Mouse (Mus musculus): ENCODE data around the gene Iqcn. TPM values are rescaled to one million over a fixed set of nuclear protein-coding genes. Genes with fewer than 3 reads are reported as not detected.

Gene Iqcn
- total and polyA plus RNA-seq, 3 experiments = not detected

DNA sequence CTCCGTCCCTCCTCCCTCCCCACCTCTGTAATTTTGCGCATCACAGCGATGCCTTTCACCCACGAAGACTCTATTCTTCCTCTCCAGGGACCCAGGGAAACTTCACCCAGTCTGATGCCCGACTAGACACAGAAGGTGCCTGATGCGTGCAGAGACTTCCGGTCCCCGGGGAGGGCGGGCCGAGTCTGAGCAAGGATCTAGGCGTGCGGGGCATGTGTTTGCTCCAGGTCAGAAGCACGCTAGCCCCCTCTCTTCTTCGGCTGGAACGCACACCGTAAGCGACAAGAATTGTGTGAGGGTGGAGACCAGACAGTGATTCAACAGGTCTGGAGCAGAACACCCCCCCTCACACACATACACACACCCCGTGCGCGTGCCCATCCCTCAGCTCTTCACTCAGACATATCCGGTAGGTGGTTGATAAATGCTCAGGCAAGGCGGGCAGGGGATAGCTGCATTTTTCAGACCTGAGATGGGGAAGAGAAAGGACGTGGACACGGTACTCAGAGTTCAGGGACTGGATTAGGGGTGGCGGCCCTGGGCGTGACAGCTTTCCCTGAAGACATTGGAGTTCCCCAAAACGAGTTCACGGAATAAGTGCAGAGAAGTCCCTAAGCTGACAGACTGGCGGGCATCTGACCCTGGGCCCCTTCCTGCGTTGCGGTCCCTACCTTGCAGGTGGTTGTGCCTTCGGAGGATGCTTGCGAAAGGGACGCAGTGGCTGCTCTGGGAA lies 62.7 kb downstream of the Iqcn start:
- H3K4me3 ChIP-seq (ENCODE audit: control insufficient read depth in 1 of 2, insufficient read depth in 1 of 2, low read depth in 2 of 2, low read length in 2 of 2) = no peak overlapping the region
- peaks cover 0 to 23% of the 10 kb centered on the region in 2 experiments; a peak in 2 of 4 replicates for H3K36me3 ChIP-seq (ENCODE audit: control insufficient read depth in 1 of 2, insufficient read depth in 2 of 2, low read length in 2 of 2)
- no peaks in the 10 kb centered on the region for H3K9me3 ChIP-seq (replicated peaks; ENCODE audit: insufficient read depth, low read length)
- no peak overlapping the region for H3K9ac ChIP-seq (ENCODE audit: control insufficient read depth, low read depth, low read length, poor library complexity, severe bottlenecking)
- no peaks in the 10 kb centered on the region for H3K27me3 ChIP-seq (ENCODE audit: control insufficient read depth in 1 of 2, insufficient read depth in 2 of 2, low read length in 2 of 2)
- no peak overlapping the region for H3K27ac ChIP-seq (ENCODE audit: control insufficient read depth, low read depth, low read length)
- no peaks in the 10 kb centered on the region; the same call in 1 of the 2 replicates for H3K79me2 ChIP-seq (ENCODE audit: control insufficient read depth, insufficient read depth, low read length, poor library complexity)
- H3K4me1 ChIP-seq (ENCODE audit: control insufficient read depth in 1 of 2, insufficient read depth in 2 of 2, low read length in 2 of 2) = peaks cover 12 to 26% of the 10 kb centered on the region in 2 experiments
- DNase-seq (ENCODE audit: low read depth, low spot score) = no peak
- no peak for TF ChIP-seq POLR2A (IDR thresholded peaks at IDR 0.05; ENCODE audit: control insufficient read depth in 1 of 2, insufficient read depth in 1 of 2, low read depth in 1 of 2, low read length in 2 of 2, poor library complexity in 1 of 2)
- TF ChIP-seq POLR2AphosphoS5 (IDR thresholded peaks at IDR 0.05; ENCODE audit: borderline replicate concordance, low read depth, low read length) = no peak
- no peak for TF ChIP-seq GATA1 (IDR thresholded peaks at IDR 0.05; ENCODE audit: low read depth, low read length)
- TF ChIP-seq HCFC1 (IDR thresholded peaks at IDR 0.05; ENCODE audit: low read depth, low read length) = no peak
- no peak for TF ChIP-seq ZKSCAN1 (IDR thresholded peaks at IDR 0.05; ENCODE audit: low read depth, low read length)
- no peak for TF ChIP-seq ZNF384 (IDR thresholded peaks at IDR 0.05; ENCODE audit: low read depth, low read length)
- TF ChIP-seq POLR2AphosphoS2 (IDR thresholded peaks at IDR 0.05; ENCODE audit: low read length) = no peak
- TF ChIP-seq RCOR1 (IDR thresholded peaks at IDR 0.05; ENCODE audit: low read depth, low read length) = no peak
- no peak for TF ChIP-seq USF1 (IDR thresholded peaks at IDR 0.05; ENCODE audit: low read depth, low read length)
- TF ChIP-seq USF2 (IDR thresholded peaks at IDR 0.05; ENCODE audit: borderline replicate concordance in 1 of 2, insufficient read depth in 1 of 2, low read depth in 1 of 2, low read length in 2 of 2) = no peak
- TF ChIP-seq CTCF (IDR thresholded peaks at IDR 0.05 in 2 of 3, conservative IDR thresholded peaks at IDR 0.05 in 1 of 3; ENCODE audit: control insufficient read depth in 1 of 3, insufficient read depth in 1 of 3, low read depth in 2 of 3, low read length in 3 of 3, poor library complexity in 1 of 3, severe bottlenecking in 1 of 3) = no peak

DNA sequence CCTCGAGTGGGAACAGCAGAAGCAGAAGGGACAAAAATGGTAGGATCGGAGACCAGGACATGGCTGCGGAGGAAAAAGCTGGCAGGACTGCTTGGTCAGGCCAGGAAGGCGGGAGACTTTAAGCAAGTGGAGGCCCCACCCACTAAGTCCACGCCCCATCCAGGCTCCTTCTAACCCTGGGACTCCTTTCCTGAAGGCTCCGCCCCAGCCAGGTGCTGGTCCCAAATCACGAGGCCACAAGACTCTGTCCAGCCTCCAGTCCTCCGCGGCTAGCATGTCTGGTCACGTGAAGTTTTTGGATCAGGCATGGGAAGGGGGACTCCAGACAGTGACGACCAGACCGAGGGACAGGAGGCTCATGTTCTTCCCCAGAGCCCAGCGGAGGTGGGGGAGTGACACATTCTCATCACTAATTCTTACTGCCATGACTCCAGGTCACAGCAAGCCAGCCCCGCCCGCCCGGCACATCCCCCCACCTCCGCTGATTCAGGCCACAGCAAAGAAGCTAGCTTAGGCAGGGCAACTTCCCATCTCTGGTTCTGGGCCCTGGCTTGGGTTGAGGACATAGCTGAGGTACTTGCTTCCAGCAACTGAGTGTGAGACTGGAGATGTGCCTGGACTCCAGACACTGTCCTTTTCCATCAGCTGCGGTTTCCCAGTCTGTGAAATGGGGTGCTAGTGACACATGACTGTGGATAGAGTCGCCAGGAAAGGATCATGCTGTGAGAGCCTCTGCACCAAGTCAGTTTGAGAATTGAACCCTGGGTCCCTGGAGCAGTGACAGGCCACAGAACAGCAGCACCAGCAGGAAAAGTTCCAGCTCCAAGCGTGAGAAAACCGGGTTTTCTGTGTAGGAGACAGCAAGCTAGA lies 63.5 kb downstream of the Iqcn start:
- peaks cover 0 to 18% of the 10 kb centered on the region in 2 experiments; a peak in 2 of 4 replicates for H3K36me3 ChIP-seq (ENCODE audit: control insufficient read depth in 1 of 2, insufficient read depth in 2 of 2, low read length in 2 of 2)
- H3K27ac ChIP-seq (ENCODE audit: control insufficient read depth, low read depth, low read length) = no peak overlapping the region
- no peak for TF ChIP-seq SMC3 (IDR thresholded peaks at IDR 0.05; ENCODE audit: low read depth, low read length)
- TF ChIP-seq RAD21 (IDR thresholded peaks at IDR 0.05; ENCODE audit: low read depth, low read length) = no peak
- no peak for TF ChIP-seq CTCF (IDR thresholded peaks at IDR 0.05 in 2 of 3, conservative IDR thresholded peaks at IDR 0.05 in 1 of 3; ENCODE audit: control insufficient read depth in 1 of 3, insufficient read depth in 1 of 3, low read depth in 2 of 3, low read length in 3 of 3, poor library complexity in 1 of 3, severe bottlenecking in 1 of 3)
- no peaks in the 10 kb centered on the region for H3K9me3 ChIP-seq (replicated peaks; ENCODE audit: insufficient read depth, low read length)
- no peak overlapping the region for H3K4me3 ChIP-seq (ENCODE audit: control insufficient read depth in 1 of 2, insufficient read depth in 1 of 2, low read depth in 2 of 2, low read length in 2 of 2)
- H3K9ac ChIP-seq (ENCODE audit: control insufficient read depth, low read depth, low read length, poor library complexity, severe bottlenecking) = no peak overlapping the region
- no peak for DNase-seq (ENCODE audit: low read depth, low spot score)
- H3K4me1 ChIP-seq (ENCODE audit: control insufficient read depth in 1 of 2, insufficient read depth in 2 of 2, low read length in 2 of 2) = peaks cover 7 to 23% of the 10 kb centered on the region in 2 experiments
- H3K79me2 ChIP-seq (ENCODE audit: control insufficient read depth, insufficient read depth, low read length, poor library complexity) = no peaks in the 10 kb centered on the region
- no peaks in the 10 kb centered on the region for H3K27me3 ChIP-seq (ENCODE audit: control insufficient read depth in 1 of 2, insufficient read depth in 2 of 2, low read length in 2 of 2)

Other genes with a start within 250 kb of the Iqcn start
- gene Klhl26, start 226.5 kb upstream of the Iqcn start, total RNA-seq (2012; rRNA removed) = 7.6 and 8.0 TPM in 2 replicates
- gene Klhl26, start 226.5 kb upstream of the Iqcn start, polyA plus RNA-seq (2012; ENCODE audit: insufficient read depth in 1 of 2, insufficient read length in 2 of 2, low read depth in 1 of 2, low replicate concordance in 2 of 2, missing spikeins in 1 of 2) = 10 to 100 TPM in 1 of 2 experiments, not detected in 1; 11.4 TPM
- gene Tmem59l, start 216.1 kb upstream of the Iqcn start, total RNA-seq (2012; rRNA removed) = not detected in 2 replicates
- not detected for gene Tmem59l, start 216.1 kb upstream of the Iqcn start, polyA plus RNA-seq (2012; ENCODE audit: insufficient read depth in 1 of 2, insufficient read length in 2 of 2, low read depth in 1 of 2, low replicate concordance in 2 of 2, missing spikeins in 1 of 2)
- gene Crlf1, start 210.3 kb upstream of the Iqcn start, total RNA-seq (2012; rRNA removed) = 3.8 and 6.6 TPM in 2 replicates
- 10 to 100 TPM in 1 of 2 experiments, not detected in 1; 26.6 TPM for gene Crlf1, start 210.3 kb upstream of the Iqcn start, polyA plus RNA-seq (2012; ENCODE audit: insufficient read depth in 1 of 2, insufficient read length in 2 of 2, low read depth in 1 of 2, low replicate concordance in 2 of 2, missing spikeins in 1 of 2)
- 200 and 204 TPM in 2 replicates for gene Rex1bd, start 196.7 kb upstream of the Iqcn start, total RNA-seq (2012; rRNA removed)
- gene Rex1bd, start 196.7 kb upstream of the Iqcn start, polyA plus RNA-seq (2012; ENCODE audit: insufficient read depth in 1 of 2, insufficient read length in 2 of 2, low read depth in 1 of 2, low replicate concordance in 2 of 2, missing spikeins in 1 of 2) = 100 to 1,000 TPM in 1 of 2 experiments, not detected in 1; 145 TPM
- 3,582 and 3,633 TPM in 2 replicates for gene Uba52, start 192.7 kb upstream of the Iqcn start, total RNA-seq (2012; rRNA removed)
- 1,000 to 10,000 TPM in 1 of 2 experiments, not detected in 1; 2,814 TPM for gene Uba52, start 192.7 kb upstream of the Iqcn start, polyA plus RNA-seq (2012; ENCODE audit: insufficient read depth in 1 of 2, insufficient read length in 2 of 2, low read depth in 1 of 2, low replicate concordance in 2 of 2, missing spikeins in 1 of 2)
- 212 and 215 TPM in 2 replicates for gene Fkbp8, start 175.7 kb upstream of the Iqcn start, total RNA-seq (2012; rRNA removed)
- gene Fkbp8, start 175.7 kb upstream of the Iqcn start, polyA plus RNA-seq (2012; ENCODE audit: insufficient read depth in 1 of 2, insufficient read length in 2 of 2, low read depth in 1 of 2, low replicate concordance in 2 of 2, missing spikeins in 1 of 2) = 100 to 1,000 TPM in 1 of 2 experiments, not detected in 1; 349 TPM
- gene Kxd1, start 175.5 kb upstream of the Iqcn start, total RNA-seq (2012; rRNA removed) = 49.1 and 54.4 TPM in 2 replicates
- 10 to 100 TPM in 1 of 2 experiments, not detected in 1; 77.4 TPM for gene Kxd1, start 175.5 kb upstream of the Iqcn start, polyA plus RNA-seq (2012; ENCODE audit: insufficient read depth in 1 of 2, insufficient read length in 2 of 2, low read depth in 1 of 2, low replicate concordance in 2 of 2, missing spikeins in 1 of 2)
- gene Ell, start 164.0 kb upstream of the Iqcn start, total RNA-seq (2012; rRNA removed) = 10.8 and 12.4 TPM in 2 replicates
- 10 to 100 TPM in 1 of 2 experiments, not detected in 1; 25.9 TPM for gene Ell, start 164.0 kb upstream of the Iqcn start, polyA plus RNA-seq (2012; ENCODE audit: insufficient read depth in 1 of 2, insufficient read length in 2 of 2, low read depth in 1 of 2, low replicate concordance in 2 of 2, missing spikeins in 1 of 2)
- gene Isyna1, start 109.1 kb upstream of the Iqcn start, total RNA-seq (2012; rRNA removed) = 84.1 and 90.9 TPM in 2 replicates
- gene Isyna1, start 109.1 kb upstream of the Iqcn start, polyA plus RNA-seq (2012; ENCODE audit: insufficient read depth in 1 of 2, insufficient read length in 2 of 2, low read depth in 1 of 2, low replicate concordance in 2 of 2, missing spikeins in 1 of 2) = 100 to 1,000 TPM in 1 of 2 experiments, not detected in 1; 189 TPM
- gene Ssbp4, start 94.6 kb upstream of the Iqcn start, total RNA-seq (2012; rRNA removed) = 80.2 and 84.9 TPM in 2 replicates
- 100 to 1,000 TPM in 1 of 2 experiments, not detected in 1; 212 TPM for gene Ssbp4, start 94.6 kb upstream of the Iqcn start, polyA plus RNA-seq (2012; ENCODE audit: insufficient read depth in 1 of 2, insufficient read length in 2 of 2, low read depth in 1 of 2, low replicate concordance in 2 of 2, missing spikeins in 1 of 2)
- gene Lrrc25, start 87.3 kb upstream of the Iqcn start, total RNA-seq (2012; rRNA removed) = 0.20 and 0.39 TPM in 2 replicates
- 1 to 10 TPM in 1 of 2 experiments, not detected in 1; 1.1 TPM for gene Lrrc25, start 87.3 kb upstream of the Iqcn start, polyA plus RNA-seq (2012; ENCODE audit: insufficient read depth in 1 of 2, insufficient read length in 2 of 2, low read depth in 1 of 2, low replicate concordance in 2 of 2, missing spikeins in 1 of 2)
- 0.15 and 1.8 TPM in 2 replicates for gene Gdf15, start 71.0 kb upstream of the Iqcn start, total RNA-seq (2012; rRNA removed)
- gene Gdf15, start 71.0 kb upstream of the Iqcn start, polyA plus RNA-seq (2012; ENCODE audit: insufficient read depth in 1 of 2, insufficient read length in 2 of 2, low read depth in 1 of 2, low replicate concordance in 2 of 2, missing spikeins in 1 of 2) = under 1 TPM in 1 of 2 experiments, not detected in 1; 0.63 TPM
- gene Pgpep1, start 43.1 kb upstream of the Iqcn start, total RNA-seq (2012; rRNA removed) = 12.6 and 13.7 TPM in 2 replicates
- 10 to 100 TPM in 1 of 2 experiments, not detected in 1; 19.5 TPM for gene Pgpep1, start 43.1 kb upstream of the Iqcn start, polyA plus RNA-seq (2012; ENCODE audit: insufficient read depth in 1 of 2, insufficient read length in 2 of 2, low read depth in 1 of 2, low replicate concordance in 2 of 2, missing spikeins in 1 of 2)
- 152 and 172 TPM in 2 replicates for gene Lsm4, start 30.2 kb upstream of the Iqcn start, total RNA-seq (2012; rRNA removed)
- 1,000 to 10,000 TPM in 1 of 2 experiments, 100 to 1,000 TPM in 1; 514 to 2,024 TPM for gene Lsm4, start 30.2 kb upstream of the Iqcn start, polyA plus RNA-seq (2012; ENCODE audit: insufficient read depth in 1 of 2, insufficient read length in 2 of 2, low read depth in 1 of 2, low replicate concordance in 2 of 2, missing spikeins in 1 of 2)
- 11.1 and 16.5 TPM in 2 replicates for gene Jund, start 4.5 kb upstream of the Iqcn start, total RNA-seq (2012; rRNA removed)
- 10 to 100 TPM in 1 of 2 experiments, not detected in 1; 18.8 TPM for gene Jund, start 4.5 kb upstream of the Iqcn start, polyA plus RNA-seq (2012; ENCODE audit: insufficient read depth in 1 of 2, insufficient read length in 2 of 2, low read depth in 1 of 2, low replicate concordance in 2 of 2, missing spikeins in 1 of 2)
- 0.19 and 0.20 TPM in 2 replicates for gene Gm3336, start 15.1 kb downstream of the Iqcn start, total RNA-seq (2012; rRNA removed)
- gene Gm3336, start 15.1 kb downstream of the Iqcn start, polyA plus RNA-seq (2012; ENCODE audit: insufficient read depth in 1 of 2, insufficient read length in 2 of 2, low read depth in 1 of 2, low replicate concordance in 2 of 2, missing spikeins in 1 of 2) = under 1 TPM in 1 of 2 experiments, not detected in 1; 0.72 TPM
- 0.65 and 0.75 TPM in 2 replicates for gene Pde4c, start 20.3 kb downstream of the Iqcn start, total RNA-seq (2012; rRNA removed)
- gene Pde4c, start 20.3 kb downstream of the Iqcn start, polyA plus RNA-seq (2012; ENCODE audit: insufficient read depth in 1 of 2, insufficient read length in 2 of 2, low read depth in 1 of 2, low replicate concordance in 2 of 2, missing spikeins in 1 of 2) = 1 to 10 TPM in 1 of 2 experiments, not detected in 1; 3.0 TPM
- 1.8 TPM in 2 replicates for gene Rab3a, start 51.2 kb downstream of the Iqcn start, total RNA-seq (2012; rRNA removed)
- 1 to 10 TPM in 1 of 2 experiments, not detected in 1; 5.6 TPM for gene Rab3a, start 51.2 kb downstream of the Iqcn start, polyA plus RNA-seq (2012; ENCODE audit: insufficient read depth in 1 of 2, insufficient read length in 2 of 2, low read depth in 1 of 2, low replicate concordance in 2 of 2, missing spikeins in 1 of 2)
- gene Mpv17l2, start 57.5 kb downstream of the Iqcn start, total RNA-seq (2012; rRNA removed) = 41.9 and 52.8 TPM in 2 replicates
- 100 to 1,000 TPM in 1 of 2 experiments, not detected in 1; 102 TPM for gene Mpv17l2, start 57.5 kb downstream of the Iqcn start, polyA plus RNA-seq (2012; ENCODE audit: insufficient read depth in 1 of 2, insufficient read length in 2 of 2, low read depth in 1 of 2, low replicate concordance in 2 of 2, missing spikeins in 1 of 2)
- gene Pik3r2, start 73.3 kb downstream of the Iqcn start, total RNA-seq (2012; rRNA removed) = 23.7 and 25.4 TPM in 2 replicates
- 10 to 100 TPM in 1 of 2 experiments, not detected in 1; 37.8 TPM for gene Pik3r2, start 73.3 kb downstream of the Iqcn start, polyA plus RNA-seq (2012; ENCODE audit: insufficient read depth in 1 of 2, insufficient read length in 2 of 2, low read depth in 1 of 2, low replicate concordance in 2 of 2, missing spikeins in 1 of 2)
- 10.4 and 13.5 TPM in 2 replicates for gene Mast3, start 101.6 kb downstream of the Iqcn start, total RNA-seq (2012; rRNA removed)
- gene Mast3, start 101.6 kb downstream of the Iqcn start, polyA plus RNA-seq (2012; ENCODE audit: insufficient read depth in 1 of 2, insufficient read length in 2 of 2, low read depth in 1 of 2, low replicate concordance in 2 of 2, missing spikeins in 1 of 2) = 10 to 100 TPM in 1 of 2 experiments, not detected in 1; 54.7 TPM
- gene Il12rb1, start 105.0 kb downstream of the Iqcn start, total RNA-seq (2012; rRNA removed) = 1.2 and 1.4 TPM in 2 replicates
- gene Il12rb1, start 105.0 kb downstream of the Iqcn start, polyA plus RNA-seq (2012; ENCODE audit: insufficient read depth in 1 of 2, insufficient read length in 2 of 2, low read depth in 1 of 2, low replicate concordance in 2 of 2, missing spikeins in 1 of 2) = 1 to 10 TPM in 1 of 2 experiments, not detected in 1; 2.2 TPM
- 10.0 and 13.1 TPM in 2 replicates for gene Arrdc2, start 136.3 kb downstream of the Iqcn start, total RNA-seq (2012; rRNA removed)
- 10 to 100 TPM in 1 of 2 experiments, not detected in 1; 22.5 TPM for gene Arrdc2, start 136.3 kb downstream of the Iqcn start, polyA plus RNA-seq (2012; ENCODE audit: insufficient read depth in 1 of 2, insufficient read length in 2 of 2, low read depth in 1 of 2, low replicate concordance in 2 of 2, missing spikeins in 1 of 2)
- 7.3 and 8.9 TPM in 2 replicates for gene Kcnn1, start 159.8 kb downstream of the Iqcn start, total RNA-seq (2012; rRNA removed)
- gene Kcnn1, start 159.8 kb downstream of the Iqcn start, polyA plus RNA-seq (2012; ENCODE audit: insufficient read depth in 1 of 2, insufficient read length in 2 of 2, low read depth in 1 of 2, low replicate concordance in 2 of 2, missing spikeins in 1 of 2) = 10 to 100 TPM in 1 of 2 experiments, not detected in 1; 10.7 TPM
- 47.5 and 47.6 TPM in 2 replicates for gene Ccdc124, start 170.5 kb downstream of the Iqcn start, total RNA-seq (2012; rRNA removed)
- 10 to 100 TPM in 1 of 2 experiments, not detected in 1; 87.1 TPM for gene Ccdc124, start 170.5 kb downstream of the Iqcn start, polyA plus RNA-seq (2012; ENCODE audit: insufficient read depth in 1 of 2, insufficient read length in 2 of 2, low read depth in 1 of 2, low replicate concordance in 2 of 2, missing spikeins in 1 of 2)
- gene Slc5a5, start 189.3 kb downstream of the Iqcn start, total RNA-seq (2012; rRNA removed) = 0.12 and 0.13 TPM in 2 replicates
- under 1 TPM in 1 of 2 experiments, not detected in 1; 0.36 TPM for gene Slc5a5, start 189.3 kb downstream of the Iqcn start, polyA plus RNA-seq (2012; ENCODE audit: insufficient read depth in 1 of 2, insufficient read length in 2 of 2, low read depth in 1 of 2, low replicate concordance in 2 of 2, missing spikeins in 1 of 2)
- gene Rpl18a, start 194.0 kb downstream of the Iqcn start, total RNA-seq (2012; rRNA removed) = 4,999 and 5,671 TPM in 2 replicates
- gene Rpl18a, start 194.0 kb downstream of the Iqcn start, polyA plus RNA-seq (2012; ENCODE audit: insufficient read depth in 1 of 2, insufficient read length in 2 of 2, low read depth in 1 of 2, low replicate concordance in 2 of 2, missing spikeins in 1 of 2) = 1,000 to 10,000 TPM in 1 of 2 experiments, not detected in 1; 5,399 TPM
- 41.0 and 53.3 TPM in 2 replicates for gene Map1s, start 202.5 kb downstream of the Iqcn start, total RNA-seq (2012; rRNA removed)
- 10 to 100 TPM in 1 of 2 experiments, not detected in 1; 51.0 TPM for gene Map1s, start 202.5 kb downstream of the Iqcn start, polyA plus RNA-seq (2012; ENCODE audit: insufficient read depth in 1 of 2, insufficient read length in 2 of 2, low read depth in 1 of 2, low replicate concordance in 2 of 2, missing spikeins in 1 of 2)